Mouse (Mus musculus): Measurements from ENCODE around the gene Katnal1.

Katnal1 gene

GRCm38 (mm10) chr5:148929116-148929449 is at the start of gene Katnal1:
Gene Katnal1 (minus strand): TSS chr5:148929320.
- DNase-seq (ENCODE audit: low spot score in 2 of 2): no peak

GRCm38 (mm10) chr5:148978458-148979165 is 49.5 kb upstream of the Katnal1 start:
- no peak for DNase-seq (ENCODE audit: low spot score in 2 of 2)

- no peak for DNase-seq (ENCODE audit: low spot score in 2 of 2)
These were observed 48.8 kb upstream of the Katnal1 start for GRCm38 (mm10) chr5:148977698-148978457.

- DNase-seq (ENCODE audit: low spot score in 2 of 2): no peak
These were observed 47.8 kb upstream of the Katnal1 start for GRCm38 (mm10) chr5:148976876-148977275.

- no peak for DNase-seq (ENCODE audit: low spot score in 2 of 2)
These were observed 45.9 kb upstream of the Katnal1 start for GRCm38 (mm10) chr5:148975035-148975434.

GRCm38 (mm10) chr5:148973019-148973668 is 44.0 kb upstream of the Katnal1 start:
- no peak for DNase-seq (ENCODE audit: low spot score in 2 of 2)

GRCm38 (mm10) chr5:148972167-148972566 is 43.0 kb upstream of the Katnal1 start:
- no peak for DNase-seq (ENCODE audit: low spot score in 2 of 2)

GRCm38 (mm10) chr5:148969648-148970047 is 40.5 kb upstream of the Katnal1 start:
- no peak for DNase-seq (ENCODE audit: low spot score in 2 of 2)

GRCm38 (mm10) chr5:148968958-148969576 is 39.9 kb upstream of the Katnal1 start:
- DNase-seq (ENCODE audit: low spot score in 2 of 2): no peak

- DNase-seq (ENCODE audit: low spot score in 2 of 2): no peak
These were observed 39.1 kb upstream of the Katnal1 start for GRCm38 (mm10) chr5:148968179-148968578.

- DNase-seq (ENCODE audit: low spot score in 2 of 2): peak in 1 of 2 experiments; percentile 21
These were observed 37.3 kb upstream of the Katnal1 start for GRCm38 (mm10) chr5:148966395-148966794.

GRCm38 (mm10) chr5:148965691-148966333 is 36.7 kb upstream of the Katnal1 start:
- peak; percentile 80 to 87 for DNase-seq (ENCODE audit: low spot score in 2 of 2)

- peak; percentile 24 to 64 for DNase-seq (ENCODE audit: low spot score in 2 of 2)
These were observed 36.0 kb upstream of the Katnal1 start for GRCm38 (mm10) chr5:148965089-148965591.

- no peak for DNase-seq (ENCODE audit: low spot score in 2 of 2)
These were observed 35.1 kb upstream of the Katnal1 start for GRCm38 (mm10) chr5:148964251-148964650.

- DNase-seq (ENCODE audit: low spot score in 2 of 2): no peak
These were observed 31.1 kb upstream of the Katnal1 start for GRCm38 (mm10) chr5:148960211-148960610.

- DNase-seq (ENCODE audit: low spot score in 2 of 2): peak; percentile 88 to 91
These were observed 30.2 kb upstream of the Katnal1 start for GRCm38 (mm10) chr5:148959068-148959990.

GRCm38 (mm10) chr5:148958355-148958754 is 29.2 kb upstream of the Katnal1 start:
- peak in 1 of 2 experiments; percentile 39 for DNase-seq (ENCODE audit: low spot score in 2 of 2)

- no peak for DNase-seq (ENCODE audit: low spot score in 2 of 2)
These were observed 27.9 kb upstream of the Katnal1 start for GRCm38 (mm10) chr5:148956898-148957535.

GRCm38 (mm10) chr5:148956091-148956490 is 27.0 kb upstream of the Katnal1 start:
- no peak for DNase-seq (ENCODE audit: low spot score in 2 of 2)

- no peak for DNase-seq (ENCODE audit: low spot score in 2 of 2)
These were observed 26.5 kb upstream of the Katnal1 start for GRCm38 (mm10) chr5:148955575-148955974.
